Mouse (Mus musculus) thymus, adult 2 months (tissue): ENCODE data around the gene Gp1bb.

ENCODE experiments used
- CTCF ChIP-seq: fragments of 200-500 bp; IDR thresholded peaks from 2 replicates; pipeline ENCODE4 v1.5.1; 2012; ENCODE audit warnings: mild to moderate bottlenecking, control low read depth, low read length, moderate library complexity, borderline replicate concordance; ENCODE audit not compliant: control insufficient read depth, poor library complexity, insufficient read depth; ENCODE audit errors: extremely low read depth
- POLR2A ChIP-seq: fragments of 200-500 bp; IDR thresholded peaks from 2 replicates; pipeline ENCODE4 v1.6.1; 2012; ENCODE audit warnings: mild to moderate bottlenecking, low read length, control low read depth, moderate library complexity; ENCODE audit not compliant: control insufficient read depth, poor library complexity, insufficient read depth; ENCODE audit errors: extremely low read depth

DNA sequence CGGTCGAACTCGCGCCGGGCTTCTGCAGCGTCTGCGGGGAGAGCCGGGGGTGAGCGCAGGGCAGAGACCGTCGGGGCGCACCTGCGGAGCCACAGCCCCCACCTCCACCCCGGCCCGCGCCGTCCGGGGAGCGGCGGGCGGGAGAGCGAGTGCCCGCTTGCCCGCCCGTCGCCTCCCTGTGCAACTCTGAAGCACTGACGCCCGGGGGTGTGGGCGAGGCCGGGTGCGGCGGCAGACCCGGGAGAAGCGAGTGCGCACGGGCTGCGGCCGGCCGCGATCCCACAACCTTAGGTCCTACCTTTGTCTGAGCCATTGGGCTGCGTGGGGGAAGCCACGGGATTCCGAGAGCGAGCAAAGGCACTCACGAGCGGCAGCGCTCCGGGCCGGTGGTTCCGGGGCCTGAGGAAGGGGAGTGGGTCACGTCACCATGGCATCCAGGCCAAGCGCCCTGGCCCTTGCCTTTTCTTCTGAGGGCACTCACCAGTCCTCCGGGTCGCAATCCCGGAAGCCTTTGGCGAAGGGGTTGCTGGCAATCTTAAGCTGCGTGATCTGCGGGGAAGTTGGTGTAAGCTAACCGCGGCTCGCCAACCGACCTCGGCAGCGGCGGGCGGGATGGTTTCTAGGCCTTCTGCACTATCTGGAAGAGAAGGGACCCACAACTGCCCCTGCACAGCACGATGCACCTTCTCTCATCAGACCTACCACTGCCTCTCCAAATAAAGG, 39.6 kb downstream of the Gp1bb start:
- TF ChIP-seq CTCF = no peak
- no peak for TF ChIP-seq POLR2A
